Mouse (Mus musculus) spleen, postnatal 14 days (tissue): ENCODE measurements around the gene C1qtnf4.
A peak's percentile ranks its signal among the peaks of the same experiment; 100 is the strongest.

Source experiments
- DNase-seq, 2 experiments: peaks; one replicate each; pipeline ENCODE4 v3.0.0; 2021 to 2022; ENCODE audit warnings: low spot score in 2 of 2

Gene C1qtnf4

DNA sequence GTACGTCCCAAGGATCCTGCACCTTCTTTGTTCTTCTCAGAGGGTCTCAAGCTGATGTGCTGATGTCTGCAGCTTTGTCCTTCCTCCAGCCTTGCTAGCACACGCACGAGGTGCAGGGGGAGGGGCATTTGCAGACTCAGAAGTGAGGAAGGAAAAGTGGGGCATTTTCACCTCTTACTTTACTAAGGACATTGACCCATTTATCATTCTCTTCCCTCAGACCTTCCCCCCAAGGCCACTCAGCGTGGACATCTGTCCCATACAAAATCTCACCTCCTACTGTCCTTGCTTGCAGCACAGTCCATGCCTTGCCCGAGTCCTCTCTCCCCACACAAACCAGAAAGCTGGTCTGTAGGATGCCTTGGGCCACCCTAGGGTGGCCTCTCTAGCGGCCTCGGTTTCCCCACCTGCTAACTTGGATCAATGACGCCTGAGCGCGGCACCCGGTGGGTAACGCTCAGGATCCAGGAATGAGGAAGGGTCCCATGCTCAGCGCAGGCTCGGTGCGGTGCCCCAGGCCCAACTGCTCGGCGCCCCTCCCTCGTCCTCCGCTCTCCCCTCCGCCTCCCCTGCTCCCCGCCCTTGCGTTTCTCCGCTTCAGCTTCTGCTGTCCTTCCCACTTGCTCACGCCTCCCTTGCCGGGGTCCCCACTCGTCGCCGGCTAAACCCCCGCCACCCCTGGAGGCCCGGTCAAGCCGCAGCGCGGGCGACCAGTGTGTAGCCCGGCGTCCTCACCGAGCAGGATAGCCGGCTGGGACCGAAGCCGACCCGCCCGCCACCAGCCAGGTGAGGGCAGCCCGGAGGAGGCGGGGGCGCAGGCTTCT lies at the start of gene C1qtnf4:
TSS of gene C1qtnf4 (plus strand) at position 643 of the 824 bp plus-strand sequence.
- DNase-seq = no peak

DNA sequence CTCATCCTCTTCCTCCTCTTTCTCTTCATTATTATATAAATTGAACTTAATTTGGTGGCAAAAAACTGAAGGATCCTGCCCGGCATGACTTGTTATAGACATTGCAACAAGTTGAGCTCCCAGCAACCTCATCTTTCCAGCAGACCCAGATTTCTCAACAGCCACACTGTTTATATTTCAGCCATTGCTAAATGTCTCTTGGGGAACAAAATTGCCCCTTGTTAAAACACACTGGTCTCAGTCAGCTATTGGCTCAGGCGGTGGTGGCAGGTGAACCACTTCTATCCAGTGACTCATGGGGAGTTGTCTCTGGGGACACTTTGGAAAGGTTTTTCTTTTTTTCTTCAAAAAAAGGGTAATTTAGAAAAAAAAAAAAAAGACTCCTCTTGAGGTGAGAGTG lies 47.0 kb upstream of the C1qtnf4 start:
- no peak for DNase-seq

DNA sequence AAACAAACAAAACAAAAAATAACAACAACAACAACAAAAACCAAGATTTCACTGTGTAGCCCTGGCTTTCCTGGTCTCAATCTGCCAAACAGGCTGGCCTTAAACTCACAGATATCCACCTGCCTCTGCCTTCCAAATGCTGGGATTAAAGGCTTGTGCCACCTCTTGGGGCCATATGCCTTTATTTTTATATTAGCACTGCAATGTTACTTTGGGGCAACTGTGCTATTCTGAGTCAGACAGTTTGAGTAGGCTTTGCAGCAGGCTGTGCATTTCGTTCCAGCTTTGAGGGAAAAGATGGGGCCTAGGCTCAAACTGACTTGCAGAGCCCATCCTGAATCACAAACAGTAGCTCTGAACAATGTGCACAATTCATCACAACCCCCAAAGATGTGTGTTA lies 42.0 kb upstream of the C1qtnf4 start:
- DNase-seq = no peak

DNA sequence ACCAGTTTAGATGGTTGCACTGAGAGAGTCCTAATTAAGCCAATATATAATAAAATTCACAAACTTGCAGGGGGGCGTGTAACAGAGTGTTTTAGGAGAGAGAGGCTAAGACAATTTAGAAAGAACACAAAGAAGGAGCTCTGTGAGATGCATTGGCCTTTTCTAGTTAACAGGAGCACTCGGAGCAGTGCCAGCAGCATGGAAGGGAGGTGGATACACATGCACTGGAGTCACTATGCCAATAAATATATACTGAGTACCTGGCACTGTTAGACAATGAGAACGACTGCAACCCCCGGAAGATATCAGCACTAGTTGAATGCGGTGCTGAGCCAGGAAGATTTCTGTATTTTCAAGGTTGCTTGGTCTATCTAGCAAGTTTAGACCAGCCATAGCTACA lies 41.4 kb upstream of the C1qtnf4 start:
- DNase-seq = no peak

DNA sequence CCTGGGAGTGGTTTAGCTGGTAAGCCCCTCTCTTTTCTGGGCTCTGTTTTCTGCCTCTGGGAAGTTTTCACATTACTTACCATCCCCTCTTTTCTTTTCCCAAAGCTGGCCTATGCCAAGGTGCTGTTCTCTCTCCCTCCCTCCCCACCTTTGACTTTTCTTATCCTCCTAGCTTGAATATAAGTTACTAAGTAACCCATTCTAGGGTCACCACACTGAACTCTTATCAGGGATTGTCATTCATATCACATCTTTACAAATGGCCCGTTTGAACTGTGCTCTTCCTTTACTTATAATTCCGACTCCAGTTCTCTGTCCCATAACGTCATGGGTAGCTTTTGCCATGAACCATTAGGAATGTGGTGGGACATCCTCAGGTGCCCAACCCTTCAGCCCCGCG lies 40.4 kb upstream of the C1qtnf4 start:
- DNase-seq = no peak

DNA sequence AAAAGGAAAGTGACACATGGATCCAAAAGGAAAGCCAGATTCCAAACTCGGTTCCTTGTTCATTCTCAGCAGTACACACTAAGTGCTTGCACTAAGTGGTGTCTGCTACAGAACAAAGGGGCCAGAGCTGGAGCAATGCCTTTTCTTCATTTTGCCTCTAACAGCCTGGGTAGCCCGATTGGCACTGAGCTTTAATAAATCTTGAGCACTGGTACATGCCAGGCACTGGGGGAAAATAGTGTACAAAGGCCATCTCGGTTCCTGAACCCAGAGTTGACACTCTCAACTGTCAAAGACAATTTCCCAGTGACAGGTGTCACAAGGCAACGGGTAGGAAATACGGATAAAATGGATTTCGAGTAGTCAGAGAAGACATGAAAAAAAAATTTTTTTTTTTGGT lies 39.5 kb upstream of the C1qtnf4 start:
- DNase-seq = no peak

DNA sequence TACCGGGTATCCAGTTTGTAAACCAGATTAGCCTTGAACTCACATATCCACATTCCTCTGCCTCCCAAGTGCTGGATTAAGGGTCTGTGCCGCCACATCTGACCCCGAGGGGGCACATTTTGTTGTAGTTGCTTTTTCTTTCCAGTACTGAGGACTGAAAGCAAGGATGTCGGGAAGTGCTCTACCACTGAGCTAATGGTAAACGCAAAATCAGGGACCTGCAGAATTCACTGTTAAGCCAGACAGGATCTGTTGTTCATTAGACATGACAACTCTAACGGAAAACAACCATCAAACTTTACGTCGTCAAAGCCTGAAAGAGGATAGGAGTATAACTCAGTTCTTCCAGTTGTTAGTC lies 39.1 kb upstream of the C1qtnf4 start:
- DNase-seq = no peak

DNA sequence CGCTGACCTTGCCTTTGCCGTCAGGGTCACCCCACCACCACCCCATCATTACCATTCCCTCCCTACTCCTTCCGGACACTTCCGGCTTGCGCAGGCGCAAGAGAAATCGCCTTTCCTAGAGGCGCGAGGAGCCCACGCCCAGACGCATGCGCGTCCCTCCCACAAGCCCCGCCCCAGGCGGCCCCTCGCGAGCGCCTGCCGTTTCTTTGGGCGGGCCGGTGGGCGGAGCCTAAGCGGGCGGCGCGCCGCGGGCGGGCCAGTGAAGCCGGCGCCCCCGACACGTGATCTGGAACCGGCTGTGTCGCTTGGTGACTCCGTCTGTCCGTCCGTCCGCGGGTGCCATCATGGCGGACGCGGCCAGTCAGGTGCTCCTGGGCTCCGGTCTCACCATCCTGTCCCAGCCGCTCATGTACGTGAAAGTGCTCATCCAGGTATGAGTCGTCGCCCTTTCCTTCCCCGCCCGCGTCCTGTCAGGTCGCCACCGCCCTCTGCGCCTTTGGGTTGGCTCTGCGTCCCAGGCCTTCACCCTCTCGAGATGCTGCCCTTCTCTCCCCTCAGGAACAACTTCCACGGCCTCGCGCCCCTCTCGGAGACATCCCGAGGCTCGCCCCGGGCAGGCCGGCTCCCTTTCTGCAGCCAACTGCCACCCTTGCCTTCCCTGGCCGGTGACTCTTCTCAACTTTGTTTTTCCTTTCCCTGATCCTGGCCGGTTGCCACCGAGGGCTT lies 38.5 kb upstream of the C1qtnf4 start, which contains the start of gene Mtch2:
TSS of gene Mtch2 (plus strand) at position 201 of the 726 bp plus-strand sequence.
- DNase-seq = peak; percentile 98

DNA sequence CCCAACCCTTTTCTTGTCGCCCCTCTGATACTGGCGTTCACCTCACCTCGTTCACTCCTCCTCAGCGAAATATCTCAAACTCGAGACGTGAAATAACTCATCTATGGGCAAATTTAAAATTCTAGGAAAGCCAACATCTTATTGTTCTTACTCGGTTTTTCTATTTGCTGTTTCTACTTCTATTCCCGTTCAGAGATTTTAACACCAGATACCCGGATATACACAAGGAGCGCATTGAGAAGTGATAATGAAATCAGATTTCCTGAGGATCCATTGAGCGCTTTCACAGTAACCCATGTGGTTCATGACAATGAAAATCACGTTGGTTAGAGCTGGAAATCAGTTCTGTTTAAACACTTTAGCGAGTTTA lies 38.0 kb upstream of the C1qtnf4 start:
- no peak for DNase-seq

DNA sequence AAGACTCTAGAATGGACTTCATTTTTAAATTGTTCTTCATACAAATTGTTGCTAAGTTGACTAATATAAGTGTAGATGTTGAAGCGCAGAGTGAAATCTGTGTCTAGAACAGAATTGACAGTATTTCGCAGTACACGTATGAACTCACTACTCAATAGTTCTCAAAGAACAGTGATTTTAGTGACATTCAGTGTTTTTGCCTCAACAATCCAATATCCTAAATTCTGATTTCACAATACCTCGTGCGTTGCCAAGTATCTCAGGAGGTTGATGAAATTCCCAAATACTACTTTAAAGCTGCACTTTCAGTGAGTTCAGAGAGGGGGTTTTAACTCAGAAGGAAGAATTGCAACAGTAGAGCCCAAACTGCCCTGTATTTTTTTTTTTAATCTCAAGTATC lies 37.3 kb upstream of the C1qtnf4 start:
- no peak for DNase-seq

DNA sequence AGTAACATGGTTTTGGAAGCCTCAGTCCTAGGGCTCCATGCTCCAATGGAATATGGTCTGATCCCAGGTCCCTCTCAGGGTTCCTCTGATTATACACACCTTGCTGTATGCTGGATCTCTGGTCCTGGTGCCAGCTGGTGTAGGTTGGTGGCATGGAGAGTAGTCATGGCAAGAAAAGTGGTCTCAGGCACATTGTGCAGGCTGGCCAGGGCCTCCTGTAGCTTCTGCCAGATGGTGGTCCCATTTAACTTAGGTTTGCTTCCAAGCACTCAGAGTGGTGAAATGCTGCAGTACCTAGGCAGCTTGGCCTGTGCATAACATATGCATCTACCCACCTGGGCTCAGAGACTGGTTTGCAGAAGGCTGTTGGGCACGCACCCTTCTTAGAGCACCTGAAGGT lies 35.3 kb upstream of the C1qtnf4 start:
- no peak for DNase-seq

DNA sequence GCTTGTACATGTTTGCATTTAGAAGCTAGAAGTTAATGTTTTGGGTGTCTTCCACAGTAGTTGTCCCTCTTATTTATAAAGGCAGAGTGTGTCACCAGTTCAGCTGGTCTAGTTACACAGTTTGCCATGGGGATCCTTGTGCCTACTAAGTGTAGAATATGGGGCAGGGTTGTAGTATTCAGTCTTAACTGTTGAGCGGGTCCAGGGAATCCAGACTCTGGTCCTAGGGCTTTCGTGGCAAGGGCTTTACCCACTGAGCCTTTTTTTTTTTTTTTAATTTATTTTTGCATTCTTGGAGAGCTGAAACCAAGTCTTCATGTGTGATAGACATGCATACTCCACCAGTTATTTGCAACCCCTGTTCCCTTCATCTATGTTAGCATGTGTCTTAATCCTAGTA lies 24.2 kb upstream of the C1qtnf4 start:
- no peak for DNase-seq

DNA sequence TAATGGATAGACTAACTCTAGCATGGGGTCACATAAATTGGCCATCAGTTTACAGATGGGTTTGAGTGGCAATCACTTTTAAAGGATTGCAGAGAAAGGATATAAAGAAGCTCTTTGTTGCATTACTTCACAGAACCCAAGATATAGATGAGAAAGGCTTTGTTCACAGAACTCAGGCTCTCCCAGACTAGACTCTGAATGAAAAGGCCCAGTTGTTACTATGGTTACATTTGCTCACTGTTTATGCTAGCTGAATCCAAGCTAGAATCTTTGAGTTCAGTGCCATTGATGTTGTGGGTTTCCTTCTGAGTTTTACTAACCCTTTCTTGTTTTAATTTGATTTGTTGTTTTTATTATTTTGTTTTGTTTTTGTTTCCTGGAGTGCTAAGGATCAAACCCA lies 21.5 kb upstream of the C1qtnf4 start:
- no peak for DNase-seq

DNA sequence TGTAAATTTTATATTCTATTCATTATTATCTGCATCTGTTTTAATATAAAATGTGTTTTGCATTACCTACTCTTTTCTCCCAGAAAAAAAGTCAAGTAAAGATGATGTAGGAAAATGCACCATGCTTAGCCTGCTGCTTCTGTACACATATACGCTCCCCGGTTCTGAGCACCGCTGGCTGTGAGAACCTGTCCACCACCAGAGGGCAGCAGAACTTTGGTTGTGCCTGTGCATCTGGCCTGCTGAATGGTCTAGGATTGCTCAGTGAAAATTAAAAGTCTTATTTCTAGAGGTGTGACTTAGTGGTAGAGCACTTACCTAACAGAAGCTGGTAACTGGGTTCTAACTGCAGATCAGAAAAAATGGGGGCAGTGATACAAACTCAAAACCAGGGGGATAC lies 19.1 kb upstream of the C1qtnf4 start:
- DNase-seq = peak; percentile 61 to 78

DNA sequence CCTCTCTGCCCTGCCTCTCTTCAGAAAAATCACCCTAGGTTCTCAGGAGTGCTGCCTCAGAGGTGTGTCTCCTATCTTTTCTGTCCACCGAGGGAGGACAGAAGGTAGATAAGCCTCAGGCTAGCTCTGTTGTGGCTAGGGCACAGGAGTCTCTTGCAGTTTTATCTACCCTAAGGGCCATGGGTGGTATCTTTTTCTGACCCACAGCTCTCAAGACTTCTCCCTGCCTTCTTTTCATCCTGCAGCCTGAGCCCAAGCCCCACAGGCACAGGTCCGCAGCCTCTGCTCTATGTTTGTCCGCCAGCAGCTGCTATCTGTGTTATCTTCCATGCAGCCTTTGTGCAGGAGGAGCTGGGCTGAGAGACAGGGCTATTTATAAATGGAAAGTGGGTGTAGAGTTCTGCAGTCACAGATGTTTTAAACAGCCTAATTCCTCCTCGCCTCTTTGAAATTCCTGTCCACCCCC lies 15.5 kb upstream of the C1qtnf4 start:
- no peak for DNase-seq

DNA sequence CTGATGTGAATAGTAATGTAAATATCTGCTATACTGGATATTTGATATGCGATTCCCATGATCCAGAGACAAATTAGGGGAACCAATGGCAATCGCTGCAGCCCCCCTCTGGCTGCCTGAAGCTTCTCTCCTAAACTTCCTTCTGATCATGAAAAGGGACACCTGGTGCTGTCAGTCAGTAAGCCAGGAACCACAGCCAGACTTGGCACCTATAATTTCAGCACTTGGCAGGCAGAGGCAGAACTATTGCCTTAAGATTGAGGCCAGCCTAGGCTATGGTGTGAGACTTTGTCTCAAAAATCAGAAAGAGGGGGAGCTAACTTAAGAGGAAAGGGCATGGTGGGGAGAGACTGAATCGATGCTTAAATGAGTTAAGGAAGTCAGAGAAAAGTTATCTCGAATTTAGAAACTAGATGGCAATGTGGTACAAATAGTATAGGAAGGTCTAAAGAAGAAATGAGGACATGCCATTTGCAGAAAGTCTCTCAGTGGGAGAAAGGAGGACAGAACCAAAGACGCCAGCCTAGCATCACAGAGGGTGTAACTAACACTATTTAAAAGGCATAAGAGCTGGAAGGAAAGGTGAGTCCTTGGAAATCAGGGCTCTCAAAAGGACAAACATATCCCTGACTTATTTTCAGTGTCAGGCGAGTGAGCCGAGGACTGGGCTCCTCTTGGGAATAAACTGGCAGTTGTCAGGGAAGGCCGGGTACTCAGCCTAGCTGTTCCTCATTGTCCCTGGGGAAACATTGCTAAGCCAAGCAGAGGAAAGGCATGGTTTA lies 14.3 kb upstream of the C1qtnf4 start:
- no peak for DNase-seq

DNA sequence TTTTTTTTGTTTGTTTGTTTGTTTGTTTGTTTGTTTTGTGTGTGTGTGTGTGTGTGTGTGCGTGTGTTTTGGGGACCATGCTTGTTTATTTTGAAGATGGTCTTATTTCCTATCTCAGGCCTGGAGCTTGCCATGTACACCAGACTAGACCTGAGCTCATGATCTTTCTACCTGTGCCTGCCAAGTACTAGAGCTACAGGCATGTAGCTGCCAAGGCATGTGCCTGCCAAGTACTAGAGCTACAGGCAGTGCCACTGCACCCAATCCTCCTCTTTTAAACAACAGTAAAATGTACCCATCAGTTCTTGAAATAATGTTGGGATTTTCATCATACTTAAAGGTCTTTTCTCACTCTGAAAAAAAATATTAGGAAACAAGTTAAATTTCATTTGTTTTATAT lies 11.6 kb upstream of the C1qtnf4 start:
- no peak for DNase-seq

DNA sequence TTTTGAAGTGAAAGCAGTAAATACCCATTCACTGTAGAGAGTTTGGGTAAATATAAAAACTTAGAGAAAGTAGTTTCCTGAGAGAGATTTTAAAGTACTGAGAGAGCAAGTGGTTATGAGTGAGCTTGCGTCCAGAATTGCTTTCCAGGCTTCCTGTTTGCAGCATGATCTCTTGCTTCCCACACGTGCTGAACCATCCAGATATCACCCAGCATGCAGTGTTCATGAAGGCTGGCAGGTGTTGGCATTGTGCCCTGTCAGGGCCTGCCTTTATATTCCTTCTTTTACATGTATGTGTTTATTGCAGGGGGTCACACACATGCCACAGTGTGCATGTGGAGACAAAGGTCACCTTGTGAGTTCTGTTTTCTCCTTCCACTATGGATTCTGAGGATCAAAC lies 10.4 kb upstream of the C1qtnf4 start:
- no peak for DNase-seq

DNA sequence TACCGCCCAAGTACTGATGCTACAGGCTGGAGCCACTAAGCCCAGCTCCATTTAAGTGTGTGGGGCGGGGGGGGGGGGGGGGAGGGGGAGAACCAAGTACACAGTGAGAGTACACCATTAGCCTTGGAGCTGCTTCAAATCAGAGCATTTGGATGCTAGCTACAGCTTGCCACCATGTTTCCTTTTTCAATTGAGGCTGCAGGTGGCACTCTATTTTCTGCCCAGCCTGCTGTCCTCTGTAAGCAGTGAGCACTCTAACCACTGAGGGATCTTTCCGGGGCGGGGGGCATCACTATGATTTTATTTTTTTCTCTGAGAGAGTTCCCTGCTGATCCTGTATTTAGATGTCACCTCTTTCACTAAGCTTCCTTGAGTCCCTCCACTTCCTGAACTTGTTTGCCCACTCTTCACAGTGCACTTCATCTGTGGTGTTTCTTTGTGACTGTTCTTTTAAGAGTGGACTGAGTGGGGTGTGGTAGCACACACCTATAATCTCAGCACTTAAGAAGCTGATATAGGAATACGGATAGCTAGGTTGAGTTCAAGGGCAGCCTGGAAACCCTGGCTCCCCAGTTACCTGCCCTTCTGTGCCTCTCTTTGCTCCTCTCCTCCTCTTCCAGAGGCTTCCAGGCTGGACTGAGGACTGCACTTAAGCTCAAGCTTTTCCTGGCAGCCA lies 7.9 kb upstream of the C1qtnf4 start:
- DNase-seq = no peak

DNA sequence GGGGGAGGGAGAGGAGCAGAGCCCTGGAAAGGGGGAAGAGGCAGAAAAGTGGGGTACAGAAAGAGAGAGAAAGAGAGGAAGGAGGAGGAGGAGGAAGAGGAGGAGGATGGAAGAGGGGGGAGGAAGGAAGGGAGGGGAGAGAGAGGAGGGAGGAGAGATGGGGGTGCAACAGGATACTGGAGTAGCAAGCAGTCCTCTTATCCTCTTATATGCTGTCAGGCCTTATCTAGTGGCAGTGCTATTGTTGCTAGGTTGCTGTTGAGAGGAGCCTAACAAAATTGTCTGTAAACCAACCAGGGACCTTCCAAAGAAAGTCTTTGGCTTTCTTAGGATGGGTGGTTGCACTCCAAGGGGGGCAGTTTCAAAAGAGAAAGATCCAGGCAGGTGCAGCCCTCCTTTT lies 6.2 kb upstream of the C1qtnf4 start:
- DNase-seq = no peak

DNA sequence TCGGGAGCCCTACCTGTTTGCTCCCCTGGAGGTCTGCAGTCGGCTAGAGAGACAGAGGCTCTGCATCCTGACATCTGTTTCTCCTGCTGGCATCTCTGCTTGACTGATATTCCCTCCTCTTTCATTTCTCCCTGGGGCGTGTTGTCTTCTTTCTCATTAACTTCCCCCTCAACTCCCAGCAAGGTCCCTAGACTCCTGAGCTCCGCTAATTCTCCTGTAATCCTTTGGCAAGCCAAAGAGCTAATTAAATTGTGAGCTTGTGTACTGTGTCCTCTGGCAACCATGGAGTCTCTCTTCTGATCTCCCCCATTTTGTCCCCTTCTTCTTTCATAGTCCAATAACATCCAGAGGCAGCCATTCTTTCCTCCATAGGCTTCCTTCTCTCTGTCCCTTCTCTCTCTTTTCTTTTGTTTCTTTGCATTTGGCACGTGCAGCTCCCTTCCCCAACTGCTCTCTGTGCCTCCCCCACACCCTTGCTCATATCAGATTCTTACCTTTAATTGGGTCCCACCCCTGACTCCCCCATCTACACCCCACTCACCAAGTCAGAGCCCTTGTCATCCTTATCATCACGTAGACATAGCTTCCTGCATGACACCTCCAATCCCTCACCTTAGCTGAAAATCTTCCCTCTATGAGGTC lies 5.4 kb upstream of the C1qtnf4 start:
- no peak for DNase-seq
